Mouse (Mus musculus) neural tube, embryonic 10.5 days (tissue): ENCODE data around the gene D130043K22Rik.

Experiments used
- DNase-seq: peaks from one replicate; pipeline ENCODE4 v3.0.0-alpha.2; 2017; ENCODE audit warnings: low spot score; ENCODE audit errors: extremely low spot score

D130043K22Rik gene

GRCm38 (mm10) chr13:24844983-24845955, at the start of gene D130043K22Rik:
TSS of gene D130043K22Rik (plus strand) at chr13:24845135.
- DNase-seq: peak; percentile 66

DNA sequence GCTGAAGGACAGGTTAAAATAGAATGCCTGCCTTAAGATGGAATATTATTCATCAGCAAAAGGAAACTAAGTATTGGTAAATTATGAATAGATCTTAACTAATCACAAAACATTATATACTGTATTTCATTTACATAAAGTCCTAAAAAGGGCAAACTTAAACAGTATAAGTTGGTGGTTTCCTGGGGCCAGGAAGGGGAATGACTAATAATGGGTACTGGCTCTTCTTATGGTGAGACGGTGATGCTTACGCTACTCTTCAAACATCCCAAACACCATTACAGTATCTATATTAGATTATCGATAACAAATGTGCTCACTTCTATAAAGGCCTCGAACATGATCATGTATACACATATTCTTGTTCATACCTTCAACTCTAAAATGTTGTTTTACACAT, 46.2 kb upstream of the D130043K22Rik start:
- DNase-seq: no peak

- no peak for DNase-seq
Measured at GRCm38 (mm10) chr13:24799378-24799777, 45.6 kb upstream of the D130043K22Rik start.

GRCm38 (mm10) chr13:24799925-24800673, 44.8 kb upstream of the D130043K22Rik start:
- peak; percentile 52 for DNase-seq

DNA sequence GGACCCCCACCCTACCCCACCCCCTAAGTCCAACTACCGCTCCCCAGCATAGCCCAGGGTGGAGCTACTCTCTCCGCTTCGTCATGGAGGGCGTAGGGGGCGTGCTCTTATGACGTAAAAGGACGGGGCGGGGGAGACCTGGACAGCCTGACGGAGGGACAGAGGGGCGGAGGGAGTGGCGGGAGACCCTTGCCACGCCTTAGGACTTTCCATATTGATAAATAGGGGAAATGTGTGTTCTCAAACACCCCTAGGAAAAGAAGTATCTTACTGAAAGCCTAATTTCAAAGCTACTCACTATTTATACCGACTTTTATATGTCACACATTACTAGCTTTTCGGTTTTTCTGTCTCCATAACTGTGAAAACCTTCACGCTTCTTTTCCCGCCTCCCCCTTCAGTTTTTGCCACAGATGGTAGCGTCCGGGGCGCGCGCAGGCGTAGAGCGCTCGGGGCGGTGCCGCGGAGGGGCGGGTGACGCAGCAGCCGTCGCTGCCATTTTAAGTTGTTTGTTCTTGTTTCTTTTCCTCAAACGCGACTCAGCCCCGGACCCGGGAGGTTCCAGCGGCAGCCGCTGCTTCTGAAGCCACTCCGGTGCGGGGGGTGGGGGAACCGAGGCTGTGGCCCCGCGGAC, 44.1 kb upstream of the D130043K22Rik start:
- DNase-seq: peak; percentile 96

- DNase-seq: no peak
Measured at GRCm38 (mm10) chr13:24801308-24801921, 43.5 kb upstream of the D130043K22Rik start, which contains the start of gene BC005537. TSS of gene BC005537 (plus strand) at chr13:24801657.

DNA sequence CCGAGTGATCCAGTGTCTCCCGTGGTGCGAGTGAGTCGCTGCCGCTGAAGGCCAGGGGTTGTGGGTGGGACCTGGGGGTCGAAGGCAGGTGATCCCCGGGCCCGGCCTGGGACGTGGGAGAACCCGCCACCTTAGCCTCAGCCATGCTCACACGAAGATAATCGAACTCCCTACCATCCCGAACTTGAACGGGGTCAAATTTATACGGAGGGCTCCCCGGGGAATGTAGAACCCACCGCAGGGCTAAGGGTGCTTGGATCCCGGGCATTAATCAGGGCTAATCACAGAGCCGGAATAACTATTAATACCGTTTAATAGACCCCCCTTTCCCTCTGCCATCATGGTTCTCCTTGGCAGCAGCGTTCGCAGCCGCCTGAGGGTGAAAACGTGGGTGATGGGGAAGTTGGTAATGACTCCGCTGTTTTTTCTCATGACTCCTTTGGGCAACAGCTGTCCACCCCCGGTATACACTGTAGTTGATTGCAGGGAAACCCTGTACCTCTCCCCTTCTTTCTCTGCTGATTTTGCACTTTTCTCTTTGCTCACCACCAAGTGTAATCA, 42.7 kb upstream of the D130043K22Rik start:
- DNase-seq: peak; percentile 38

GRCm38 (mm10) chr13:24803196-24803595, 41.7 kb upstream of the D130043K22Rik start:
- DNase-seq: no peak

GRCm38 (mm10) chr13:24806079-24806478, 38.9 kb upstream of the D130043K22Rik start:
- no peak for DNase-seq

- DNase-seq: no peak
Measured at GRCm38 (mm10) chr13:24812521-24812920, 32.4 kb upstream of the D130043K22Rik start.

- no peak for DNase-seq
Measured at GRCm38 (mm10) chr13:24814616-24815015, 30.3 kb upstream of the D130043K22Rik start.

DNA sequence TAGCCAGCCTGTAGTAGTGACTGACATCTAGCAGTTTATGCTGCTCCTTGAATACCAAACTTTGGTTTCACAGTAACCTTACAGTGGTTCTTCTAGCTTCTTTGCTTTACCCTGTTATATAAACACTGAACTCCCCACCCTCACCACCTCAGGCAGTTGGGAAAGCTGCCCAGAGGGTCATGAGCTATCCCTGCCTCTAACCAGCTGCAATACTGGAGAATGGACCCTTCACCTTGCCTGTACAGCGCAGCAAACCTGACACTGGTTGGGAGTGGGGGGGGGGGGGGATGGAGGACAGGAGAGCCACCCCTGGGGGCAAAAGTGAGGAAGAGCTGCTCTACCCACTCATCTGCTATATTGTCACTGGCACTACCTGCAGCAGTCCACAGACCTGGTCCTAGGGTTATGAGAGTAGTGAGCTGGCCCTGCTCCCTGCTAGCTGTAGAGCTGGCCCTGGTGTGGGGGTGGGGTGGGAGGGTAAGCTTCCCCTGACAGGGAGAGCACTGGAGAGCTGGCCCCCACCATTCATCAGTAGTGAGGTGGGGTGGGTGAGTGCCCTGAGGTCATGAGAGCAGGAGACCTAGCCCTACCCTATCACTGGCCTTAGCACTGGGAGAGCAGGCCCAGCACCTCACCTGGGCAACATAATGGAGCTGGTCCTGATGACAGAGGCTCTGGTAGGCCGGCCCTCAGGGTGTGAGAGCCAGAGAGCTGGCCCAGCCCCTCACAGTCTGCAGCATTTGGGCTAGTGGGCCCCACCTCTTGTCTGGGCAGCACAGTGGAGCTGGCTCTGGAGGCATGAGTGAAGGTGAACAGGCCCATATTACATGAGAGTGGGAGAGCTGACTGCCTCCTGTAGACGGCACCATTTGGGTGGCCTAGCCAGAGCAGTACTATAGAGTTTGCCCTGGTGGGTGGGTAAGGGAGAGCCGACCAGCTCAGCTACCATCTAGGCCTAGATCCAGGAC, 28.5 kb upstream of the D130043K22Rik start:
- peak; percentile 22 for DNase-seq

- no peak for DNase-seq
Measured at GRCm38 (mm10) chr13:24819931-24820330, 25.0 kb upstream of the D130043K22Rik start.

GRCm38 (mm10) chr13:24822663-24823343, 22.1 kb upstream of the D130043K22Rik start:
- no peak for DNase-seq

- DNase-seq: no peak
Measured at GRCm38 (mm10) chr13:24824647-24825046, 20.3 kb upstream of the D130043K22Rik start.

- DNase-seq: no peak
Measured at GRCm38 (mm10) chr13:24825587-24825986, 19.3 kb upstream of the D130043K22Rik start.

DNA sequence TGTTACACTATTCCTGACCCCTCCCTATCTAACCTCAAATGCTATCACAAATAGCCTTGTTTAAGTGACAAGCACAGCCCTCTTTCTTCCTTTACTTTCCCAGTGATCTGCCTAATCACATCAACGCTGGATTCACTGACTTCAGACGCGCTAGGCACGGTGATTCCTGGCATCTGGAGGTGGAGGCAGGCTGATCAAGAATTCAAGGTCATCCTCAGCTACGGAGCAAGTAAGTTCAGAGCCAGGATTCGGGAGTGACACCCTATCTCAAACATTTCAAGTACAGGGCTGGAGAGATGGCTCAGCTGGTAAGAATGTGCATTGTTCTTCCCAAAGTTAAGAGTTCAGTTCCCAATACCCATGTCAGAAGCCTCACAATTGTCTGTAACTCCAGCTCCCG, 18.8 kb upstream of the D130043K22Rik start:
- no peak for DNase-seq

DNA sequence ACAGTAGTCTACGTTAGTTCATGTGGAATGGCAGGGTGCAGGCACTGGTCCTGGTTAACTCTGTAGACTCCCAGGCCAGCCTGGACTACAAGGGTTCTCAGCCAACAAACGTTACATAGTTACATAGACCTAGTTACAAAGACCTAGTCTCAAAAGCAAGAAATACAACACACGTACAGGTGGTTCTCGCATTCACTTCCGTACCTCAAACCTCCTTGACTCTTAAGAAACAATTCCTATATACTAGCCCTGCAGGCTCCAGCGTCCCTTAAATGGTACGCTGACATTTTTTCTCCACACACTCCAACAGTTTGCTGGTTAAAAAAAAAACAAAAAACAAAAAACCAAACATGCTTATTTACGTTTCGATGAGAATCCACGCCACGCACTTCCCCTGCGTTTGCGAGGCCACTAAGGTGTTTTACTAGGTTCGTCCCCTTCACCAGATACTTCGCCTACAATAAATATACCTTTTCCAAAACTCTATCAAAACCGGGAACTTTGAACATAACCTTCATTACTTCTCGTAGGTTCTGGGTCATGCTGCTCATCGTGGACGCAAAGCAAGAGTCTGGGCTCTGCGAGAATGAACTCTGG, 14.1 kb upstream of the D130043K22Rik start:
- peak; percentile 27 for DNase-seq
